Mouse (Mus musculus): ENCODE measurements around the gene Ms4a5.
"Not testable (repeated sequence)": the region's sequence is repeated elsewhere in the genome, so short reads cannot be mapped to it uniquely, and the experiment has no call there.

Gene Ms4a5

GRCm38 (mm10) chr19:11283773-11284172, at the start of gene Ms4a5:
TSS of gene Ms4a5 (minus strand) at chr19:11283873.
- no peak for DNase-seq

GRCm38 (mm10) chr19:11321123-11321522, 37.5 kb upstream of the Ms4a5 start:
- no peak for DNase-seq

GRCm38 (mm10) chr19:11316786-11317185, 33.1 kb upstream of the Ms4a5 start:
- DNase-seq, result no peak

- no peak for DNase-seq
These were observed 30.7 kb upstream of the Ms4a5 start, which contains the start of gene Ms4a14 for GRCm38 (mm10) chr19:11314354-11314753. TSS of gene Ms4a14 (minus strand) at chr19:11314454.

GRCm38 (mm10) chr19:11308888-11309287, 25.2 kb upstream of the Ms4a5 start:
- DNase-seq, result no peak

GRCm38 (mm10) chr19:11299529-11299928, 15.9 kb upstream of the Ms4a5 start:
- not testable (repeated sequence) for DNase-seq

GRCm38 (mm10) chr19:11298939-11299338, 15.3 kb upstream of the Ms4a5 start:
- DNase-seq, result no peak

- DNase-seq, result not testable (repeated sequence)
These were observed 9.9 kb upstream of the Ms4a5 start for GRCm38 (mm10) chr19:11293616-11294015.

GRCm38 (mm10) chr19:11292990-11293389, 9.3 kb upstream of the Ms4a5 start:
- DNase-seq, result no peak

- DNase-seq, result no peak
These were observed 3.5 kb downstream of the Ms4a5 start for GRCm38 (mm10) chr19:11280223-11280622.

GRCm38 (mm10) chr19:11276431-11276830, 7.2 kb downstream of the Ms4a5 start:
- DNase-seq, result no peak

- no peak for DNase-seq
These were observed 16.7 kb downstream of the Ms4a5 start for GRCm38 (mm10) chr19:11266956-11267355.

- DNase-seq, result no peak
These were observed 17.4 kb downstream of the Ms4a5 start, which contains the start of gene Ms4a1 for GRCm38 (mm10) chr19:11266052-11266845. TSS of gene Ms4a1 (minus strand) at chr19:11266241.

GRCm38 (mm10) chr19:11264602-11265185, 19.0 kb downstream of the Ms4a5 start:
- no peak for DNase-seq

GRCm38 (mm10) chr19:11263549-11263948, 20.1 kb downstream of the Ms4a5 start:
- DNase-seq, result no peak

GRCm38 (mm10) chr19:11262932-11263331, 20.7 kb downstream of the Ms4a5 start:
- not testable (repeated sequence) for DNase-seq

- no peak for DNase-seq
These were observed 22.2 kb downstream of the Ms4a5 start for GRCm38 (mm10) chr19:11261522-11261921.

GRCm38 (mm10) chr19:11244230-11244629, 39.4 kb downstream of the Ms4a5 start:
- DNase-seq, result no peak

GRCm38 (mm10) chr19:11242560-11242959, 41.1 kb downstream of the Ms4a5 start:
- DNase-seq, result no peak

- DNase-seq, result no peak
These were observed 47.9 kb downstream of the Ms4a5 start for GRCm38 (mm10) chr19:11235820-11236219.

- DNase-seq, result no peak
These were observed 48.5 kb downstream of the Ms4a5 start for GRCm38 (mm10) chr19:11234921-11235735.

GRCm38 (mm10) chr19:11234244-11234643, 49.4 kb downstream of the Ms4a5 start:
- no peak for DNase-seq

GRCm38 (mm10) chr19:11232348-11232747, 51.3 kb downstream of the Ms4a5 start, which contains the start of gene Ms4a12:
TSS of gene Ms4a12 (minus strand) at chr19:11232448.
- DNase-seq, result no peak

Measured in kidney, postnatal 25 days (tissue).